Mouse (Mus musculus) limb, embryonic 11.5 days (tissue): ENCODE measurements around the gene Sdsl. TPM values are rescaled to one million over a fixed set of nuclear protein-coding genes. Genes with fewer than 3 reads are reported as not detected.

Experiments
- ATAC-seq: fragments of 200-750 bp; cut with Nextera tagmentation; 2 replicates; pipeline ENCODE4 v1.8.0; 2017; ENCODE audit warnings: low read depth; ENCODE audit not compliant: insufficient number of reproducible peaks, low FRiP score, low TSS enrichment
- DNase-seq: peaks from one replicate; pipeline ENCODE4 v3.0.0-alpha.2; 2015; ENCODE audit warnings: low spot score
- H3K27ac ChIP-seq: fragments of 300-500 bp; sonication (generic); replicated peaks from 2 replicates; pipeline ENCODE4 v1.5.1; 2014; ENCODE audit warnings: low read depth, mild to moderate bottlenecking, low read length
- H3K27me3 ChIP-seq: fragments of 300-500 bp; sonication (generic); 2 replicates; pipeline ENCODE4 v1.6.1; 2014; ENCODE audit warnings: mild to moderate bottlenecking, low read length, mixed read lengths; ENCODE audit not compliant: control insufficient read depth, insufficient read depth
- H3K36me3 ChIP-seq: fragments of 300-500 bp; sonication (generic); 2 replicates; pipeline ENCODE4 v1.6.1; 2014; ENCODE audit warnings: mild to moderate bottlenecking, low read length, moderate library complexity, mixed read lengths; ENCODE audit not compliant: control insufficient read depth, insufficient read depth
- H3K4me1 ChIP-seq: fragments of 300-500 bp; sonication (generic); 2 replicates; pipeline ENCODE4 v1.6.1; 2014; ENCODE audit warnings: low read length, mixed read lengths; ENCODE audit not compliant: control insufficient read depth, insufficient read depth
- H3K4me2 ChIP-seq: fragments of 300-500 bp; sonication (generic); 2 replicates; pipeline ENCODE4 v1.6.1; 2014; ENCODE audit warnings: low read depth, mild to moderate bottlenecking, moderate library complexity; ENCODE audit not compliant: severe bottlenecking
- H3K4me3 ChIP-seq: fragments of 300-500 bp; sonication (generic); 2 replicates; pipeline ENCODE4 v1.5.1; 2014; ENCODE audit warnings: low read depth, low read length
- H3K9ac ChIP-seq: fragments of 300-500 bp; sonication (generic); 2 replicates; pipeline ENCODE4 v1.6.1; 2014; ENCODE audit warnings: mild to moderate bottlenecking, low read length
- H3K9me3 ChIP-seq: fragments of 300-500 bp; sonication (generic); 2 replicates; pipeline ENCODE4 v1.6.1; 2016; ENCODE audit warnings: low read length; ENCODE audit not compliant: control insufficient read depth
- WGBS: fragments of 180-500 bp; shearing (Covaris S2); extraction: QIAGEN DNeasy Blood & Tissue Kit; methylation state at CpG from one replicate; pipeline ENCODE4 v1.1.7; 2014; 5-methylcytosine and 5-hydroxymethylcytosine counted together
- polyA plus RNA-seq: library from polyadenylated mRNA; unstranded; fragments of >200 nt; fragmentation: Nextera tagmentation; extraction: Ambion mirVana; gene quantifications from 2 replicates; pipeline ENCODE4 v1.2.1, GENCODE M21; 2014

Sdsl gene
- polyA plus RNA-seq, 1 experiment from 2014 or later = 4.0 TPM

- no peak for ATAC-seq
- Histone ChIP-seq H3K9me3 (no peaks in the 10 kb centered on the region), H3K4me1 (no peaks in the 10 kb centered on the region), H3K27ac (no peak overlapping the region), H3K9ac (no peak overlapping the region), H3K4me2 (no peak overlapping the region), H3K36me3 (peaks cover 9% of the 10 kb centered on the region; the same call in 1 of the 2 replicates), H3K27me3 (no peaks in the 10 kb centered on the region), H3K4me3 (no peak overlapping the region)
- 88% methylated on average over 8 of the region's 8 CpGs for WGBS
- DNase-seq = no peak
Observed at GRCm38 (mm10) chr5:120490679-120491192, 18.1 kb upstream of the Sdsl start.

- no peaks in the 10 kb centered on the region for H3K4me1 ChIP-seq
- WGBS = 85% methylated on average over 8 of the region's 8 CpGs
Observed at GRCm38 (mm10) chr5:120487844-120488243, 15.2 kb upstream of the Sdsl start.

GRCm38 (mm10) chr5:120483399-120483798, 10.8 kb upstream of the Sdsl start:
- Histone ChIP-seq H3K4me2 (no peak overlapping the region), H3K36me3 (peaks cover 6% of the 10 kb centered on the region; the same call in 1 of the 2 replicates), H3K27ac (no peak overlapping the region), H3K9ac (no peak overlapping the region), H3K4me3 (no peak overlapping the region), H3K4me1 (no peaks in the 10 kb centered on the region), H3K27me3 (no peaks in the 10 kb centered on the region), H3K9me3 (no peaks in the 10 kb centered on the region)
- ATAC-seq (no peak), DNase-seq (no peak)
- 87% methylated on average over 19 of the region's 19 CpGs for WGBS

More at GRCm38 (mm10) chr5:120487844-120488243, 15.2 kb upstream of the Sdsl start:
- Histone ChIP-seq H3K4me3 (no peak overlapping the region), H3K27ac (no peak overlapping the region), H3K9ac (no peak overlapping the region), H3K36me3 (peaks cover 8% of the 10 kb centered on the region; the same call in 1 of the 2 replicates), H3K27me3 (no peaks in the 10 kb centered on the region), H3K4me2 (no peak overlapping the region), H3K9me3 (no peaks in the 10 kb centered on the region)
- ATAC-seq = no peak
- DNase-seq = no peak

DNA sequence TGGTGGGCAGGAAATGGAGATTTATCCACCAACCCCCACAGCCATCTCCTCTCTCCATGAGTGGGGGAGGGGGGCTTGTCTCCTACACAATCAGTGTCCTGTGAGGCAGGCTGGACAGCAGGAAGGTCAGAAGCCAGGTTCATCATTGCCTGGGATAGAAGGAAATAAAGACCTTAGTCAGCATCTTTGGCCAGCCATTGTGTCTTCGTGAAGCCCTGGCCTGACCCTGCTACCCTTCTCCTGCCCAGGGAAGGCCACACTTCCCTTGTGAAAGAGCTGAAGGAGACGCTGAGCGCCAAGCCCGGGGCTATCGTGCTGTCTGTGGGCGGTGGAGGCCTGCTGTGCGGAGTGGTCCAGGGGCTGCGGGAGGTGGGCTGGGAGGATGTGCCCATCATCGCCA, 8.6 kb upstream of the Sdsl start:
- Histone ChIP-seq H3K4me3 (no peak overlapping the region), H3K27me3 (no peaks in the 10 kb centered on the region), H3K9me3 (no peaks in the 10 kb centered on the region), H3K9ac (no peak overlapping the region), H3K4me1 (0 out of 2 replicates have a peak, but pooled peaks cover 3% of the 10 kb centered on the region), H3K27ac (no peak overlapping the region), H3K4me2 (no peak overlapping the region), H3K36me3 (0 out of 2 replicates have a peak, but pooled peaks cover 2% of the 10 kb centered on the region)
- 71% methylated on average over 9 of the region's 9 CpGs for WGBS
- ATAC-seq = no peak
- DNase-seq = no peak

- H3K27ac ChIP-seq = no peak overlapping the region
- 0 out of 2 replicates have a peak, but pooled peaks cover 3% of the 10 kb centered on the region for H3K4me1 ChIP-seq
- H3K4me3 ChIP-seq = no peak overlapping the region
- H3K9me3 ChIP-seq = no peaks in the 10 kb centered on the region
- 72% methylated on average over 4 of the region's 4 CpGs for WGBS
- ATAC-seq = no peak
- no peak overlapping the region for H3K9ac ChIP-seq
- DNase-seq = no peak
- H3K4me2 ChIP-seq = no peak overlapping the region
- H3K36me3 ChIP-seq = no peaks in the 10 kb centered on the region
- no peaks in the 10 kb centered on the region for H3K27me3 ChIP-seq
Observed at GRCm38 (mm10) chr5:120479538-120479937, 6.9 kb upstream of the Sdsl start.

- ATAC-seq = no peak
- whole genome bisulfite sequencing = 96% methylated on average over 5 of the region's 5 CpGs
- Histone ChIP-seq H3K9ac (no peak overlapping the region), H3K4me1 (0 out of 2 replicates have a peak, but pooled peaks cover 3% of the 10 kb centered on the region), H3K36me3 (no peaks in the 10 kb centered on the region), H3K4me3 (no peak overlapping the region), H3K27me3 (no peaks in the 10 kb centered on the region), H3K4me2 (no peak overlapping the region), H3K27ac (no peak overlapping the region), H3K9me3 (no peaks in the 10 kb centered on the region)
- DNase-seq = no peak
Observed at GRCm38 (mm10) chr5:120477993-120478392, 5.4 kb upstream of the Sdsl start.

DNA sequence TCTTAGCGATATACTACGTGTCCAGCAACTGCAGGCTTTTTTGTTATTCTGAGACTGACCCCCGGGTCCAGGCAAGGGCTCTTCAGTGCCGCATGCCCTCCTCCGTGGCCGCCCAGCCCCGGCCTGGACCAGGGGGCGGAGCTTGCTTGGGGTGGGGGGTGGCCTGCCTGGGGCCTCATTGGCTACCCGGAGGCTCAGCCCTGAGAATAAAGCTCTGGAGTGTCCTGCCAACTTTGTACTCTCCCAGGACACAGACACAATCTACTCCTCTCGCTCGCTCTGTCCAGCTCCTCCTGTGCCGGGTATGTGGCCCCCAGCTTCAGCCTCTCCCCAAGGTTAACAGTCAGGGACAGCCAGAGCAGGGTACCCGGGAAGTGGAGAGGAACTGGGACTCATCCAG, 3.7 kb upstream of the Sdsl start, which contains the start of gene Sds:
Gene Sds (plus strand): TSS at position 231 of the 400 bp plus-strand sequence.
- H3K9me3 ChIP-seq = no peaks in the 10 kb centered on the region
- 0 out of 2 replicates have a peak, but pooled peaks cover 5% of the 10 kb centered on the region for H3K4me1 ChIP-seq
- H3K4me2 ChIP-seq = no peak within 1 kb of the TSS
- H3K27ac ChIP-seq = no peak within 1 kb of the TSS
- no peak within 1 kb of the TSS for H3K4me3 ChIP-seq
- WGBS = 16% methylated on average over 13 of the region's 13 CpGs
- no peaks in the 10 kb centered on the region for H3K27me3 ChIP-seq
- DNase-seq = no peak
- H3K36me3 ChIP-seq = no peaks in the 10 kb centered on the region
- no peak within 1 kb of the TSS; the same call in 1 of the 2 replicates for H3K9ac ChIP-seq
- no peak for ATAC-seq

DNA sequence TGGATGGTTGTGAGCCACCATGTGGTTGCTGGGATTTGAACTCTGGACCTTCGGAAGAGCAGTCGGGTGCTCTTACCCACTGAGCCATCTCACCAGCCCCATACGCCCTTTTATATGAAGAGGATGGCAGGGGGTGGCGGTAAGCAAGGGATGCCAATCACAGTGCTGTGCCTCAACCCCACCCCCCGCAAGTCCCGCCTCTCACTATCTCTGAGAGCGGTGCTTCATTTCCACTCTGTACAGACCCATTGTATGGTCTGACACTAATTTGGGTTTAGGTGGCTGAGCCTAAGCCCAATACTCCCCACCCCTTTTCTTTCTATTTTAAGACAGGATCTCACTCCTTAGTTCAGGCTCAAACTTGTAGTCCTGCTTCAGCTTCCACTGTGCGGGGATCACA, 3.3 kb upstream of the Sdsl start:
- no peaks in the 10 kb centered on the region for H3K36me3 ChIP-seq
- 53% methylated on average over 8 of the region's 8 CpGs for WGBS
- DNase-seq (no peak), ATAC-seq (no peak)
- no peaks in the 10 kb centered on the region for H3K27me3 ChIP-seq
- H3K9ac ChIP-seq = no peak overlapping the region; the same call in 1 of the 2 replicates
- no peak overlapping the region for H3K4me2 ChIP-seq
- H3K4me1 ChIP-seq = 0 out of 2 replicates have a peak, but pooled peaks cover 5% of the 10 kb centered on the region
- no peak overlapping the region for H3K27ac ChIP-seq
- no peak overlapping the region for H3K4me3 ChIP-seq
- H3K9me3 ChIP-seq = no peaks in the 10 kb centered on the region

DNA sequence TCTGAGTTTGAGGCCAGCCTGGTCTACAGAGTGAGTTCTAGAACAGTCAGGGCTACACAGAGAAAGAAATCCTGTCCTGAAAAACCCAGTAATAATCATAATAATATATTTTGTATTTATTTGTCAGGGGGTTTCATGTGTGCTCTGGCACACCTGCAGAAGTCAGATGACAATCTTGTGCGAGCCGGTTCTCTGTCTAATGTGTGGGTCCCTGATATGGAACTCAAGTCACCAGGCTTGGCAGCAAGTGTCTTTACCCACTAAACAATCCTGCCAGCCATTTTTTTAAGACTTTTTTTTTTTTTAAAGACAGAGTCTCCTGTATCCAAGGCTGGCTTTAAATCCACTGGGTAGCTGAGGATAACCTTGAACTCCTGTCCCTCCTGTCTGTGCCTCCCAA, 751 bp upstream of the Sdsl start:
- ATAC-seq = no peak
- Histone ChIP-seq H3K9ac (no peak overlapping the region), H3K4me2 (no peak overlapping the region), H3K36me3 (no peaks in the 10 kb centered on the region), H3K4me3 (no peak overlapping the region), H3K27ac (no peak overlapping the region), H3K9me3 (no peaks in the 10 kb centered on the region), H3K4me1 (0 out of 2 replicates have a peak, but pooled peaks cover 5% of the 10 kb centered on the region), H3K27me3 (no peaks in the 10 kb centered on the region)
- no peak for DNase-seq
- 96% methylated on average over 2 of the region's 2 CpGs for WGBS
